Mouse (Mus musculus) liver, embryonic 11.5 days (tissue): ENCODE data around the gene Irf3. TPM values are rescaled to one million over a fixed set of nuclear protein-coding genes. Genes with fewer than 3 reads are reported as not detected.

Experiments
- ATAC-seq: fragments of 200-750 bp; cut with Nextera tagmentation; replicated peaks from 2 replicates; pipeline ENCODE4 v1.8.0; 2017; ENCODE audit warnings: moderate number of reproducible peaks, mild to moderate bottlenecking, moderate TSS enrichment, moderate library complexity; ENCODE audit not compliant: low FRiP score
- DNase-seq: peaks from one replicate; pipeline ENCODE4 v3.0.0-alpha.2; 2017; ENCODE audit warnings: low spot score
- H3K27ac ChIP-seq: fragments of 300-500 bp; sonication (generic); 2 replicates; pipeline ENCODE4 v1.5.1; 2014; ENCODE audit warnings: mild to moderate bottlenecking, low read depth, low read length, control low read depth
- H3K27me3 ChIP-seq: fragments of 300-500 bp; sonication (generic); replicated peaks from 2 replicates; pipeline ENCODE4 v1.6.1; 2014; ENCODE audit warnings: low read length, mixed read lengths; ENCODE audit not compliant: control insufficient read depth, insufficient read depth
- H3K36me3 ChIP-seq: fragments of 300-500 bp; sonication (generic); 2 replicates; pipeline ENCODE4 v1.6.1; 2014; ENCODE audit warnings: mild to moderate bottlenecking, low read length, moderate library complexity, mixed read lengths; ENCODE audit not compliant: control insufficient read depth, insufficient read depth
- H3K4me1 ChIP-seq: fragments of 300-500 bp; sonication (generic); replicated peaks from 2 replicates; pipeline ENCODE4 v1.6.1; 2014; ENCODE audit warnings: low read length, mixed read lengths; ENCODE audit not compliant: control insufficient read depth, insufficient read depth
- H3K4me2 ChIP-seq: fragments of 300-500 bp; sonication (generic); 2 replicates; pipeline ENCODE4 v1.6.1; 2014; ENCODE audit warnings: mild to moderate bottlenecking, control low read depth, moderate library complexity
- H3K4me3 ChIP-seq: fragments of 300-500 bp; sonication (generic); 2 replicates; pipeline ENCODE4 v1.5.1; 2014; ENCODE audit warnings: low read depth, low read length, control low read depth
- H3K9ac ChIP-seq: fragments of 300-500 bp; sonication (generic); 2 replicates; pipeline ENCODE4 v1.6.1; 2014; ENCODE audit warnings: low read depth, low read length, control low read depth
- H3K9me3 ChIP-seq: fragments of 300-500 bp; sonication (generic); 2 replicates; pipeline ENCODE4 v1.6.1; 2016; ENCODE audit warnings: low read length, inconsistent platforms, mixed read lengths; ENCODE audit not compliant: control insufficient read depth
- WGBS: fragments of 180-500 bp; shearing (Covaris S2); extraction: QIAGEN DNeasy Blood & Tissue Kit; methylation state at CpG from one replicate; pipeline ENCODE4 v1.1.7; 2014; 5-methylcytosine and 5-hydroxymethylcytosine counted together
- polyA plus RNA-seq: library from polyadenylated mRNA; unstranded; fragments of >200 nt; fragmentation: Nextera tagmentation; extraction: Ambion mirVana; gene quantifications from 2 replicates; pipeline ENCODE4 v1.2.1, GENCODE M21; 2014

The Irf3 gene
- polyA plus RNA-seq, 1 experiment from 2014 or later = 88.4 TPM

DNA sequence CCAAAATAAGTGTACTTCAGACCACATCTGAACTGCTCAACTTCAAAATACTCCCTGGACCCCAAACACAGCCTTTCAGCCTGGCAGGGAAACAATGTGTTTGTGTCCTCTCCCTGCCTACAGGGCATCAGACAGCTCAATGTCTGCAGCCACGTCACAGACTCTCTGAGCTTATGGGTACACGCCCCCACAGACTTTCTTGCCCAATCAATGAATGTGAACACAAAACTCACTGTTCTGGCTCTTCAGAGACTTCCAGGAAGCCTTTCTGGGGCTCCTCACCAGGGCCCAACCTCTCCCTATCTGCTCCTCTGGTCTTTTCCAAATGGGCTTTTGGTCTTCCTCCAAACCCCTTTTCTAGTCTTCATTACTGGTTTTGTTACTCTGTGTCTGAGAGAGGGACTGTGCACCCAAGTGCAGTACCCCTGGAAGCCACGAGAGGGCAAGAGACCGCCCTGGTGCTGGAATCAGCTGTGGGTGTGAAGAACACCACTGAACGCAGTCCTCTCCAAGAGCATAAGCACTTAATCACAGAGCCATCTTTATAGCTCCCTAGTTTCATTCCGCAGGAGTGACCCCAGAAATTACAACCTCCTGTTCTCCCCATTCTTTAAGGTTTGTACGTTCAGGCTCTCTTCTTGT lies 40.4 kb downstream of the Irf3 start:
- peak; percentile 66 for DNase-seq
- Histone ChIP-seq H3K9me3 (no peaks in the 10 kb centered on the region), H3K27me3 (no peaks in the 10 kb centered on the region), H3K9ac (no peak overlapping the region), H3K36me3 (peaks cover 75% of the 10 kb centered on the region), H3K4me3 (no peak overlapping the region; the same call in 1 of the 2 replicates), H3K27ac (no peak overlapping the region), H3K4me1 (no peaks in the 10 kb centered on the region), H3K4me2 (no peak overlapping the region)
- 63% methylated on average over 7 of the region's 7 CpGs for WGBS
- ATAC-seq = 0 out of 2 replicates have a peak, but pooled peaks have one; percentile 66

GRCm38 (mm10) chr7:45038411-45038810 lies 41.0 kb downstream of the Irf3 start:
- H3K9ac ChIP-seq = no peak overlapping the region
- WGBS = 90% methylated on average over 9 of the region's 9 CpGs
- no peak overlapping the region for H3K4me3 ChIP-seq
- DNase-seq (no peak), ATAC-seq (no peak)
- H3K36me3 ChIP-seq = peaks cover 75% of the 10 kb centered on the region
- H3K27me3 ChIP-seq = no peaks in the 10 kb centered on the region
- no peak overlapping the region for H3K27ac ChIP-seq
- no peaks in the 10 kb centered on the region for H3K4me1 ChIP-seq
- no peaks in the 10 kb centered on the region for H3K9me3 ChIP-seq
- no peak overlapping the region for H3K4me2 ChIP-seq

DNA sequence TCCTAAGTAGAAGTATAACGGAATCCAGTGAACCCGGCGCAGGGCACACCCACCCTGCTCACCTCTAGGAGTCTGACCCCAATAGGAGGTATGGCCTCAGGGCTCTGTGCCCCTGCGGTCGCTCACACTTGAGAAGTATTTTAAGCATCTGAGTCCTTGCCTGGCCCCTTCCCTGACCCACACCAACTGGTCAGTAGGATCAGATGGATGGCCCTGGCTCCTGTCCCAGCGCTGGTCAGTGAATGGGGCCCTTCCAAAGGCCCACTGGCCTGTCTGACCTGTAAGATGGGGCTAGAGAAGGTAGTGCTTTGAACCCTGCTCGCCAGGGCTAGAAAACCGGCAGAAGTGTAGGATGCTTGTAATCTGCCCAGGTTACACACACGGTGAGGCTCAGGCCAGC lies 43.4 kb downstream of the Irf3 start:
- Histone ChIP-seq H3K9ac (no peak overlapping the region), H3K9me3 (no peaks in the 10 kb centered on the region), H3K27ac (no peak overlapping the region), H3K4me2 (no peak overlapping the region), H3K36me3 (peaks cover 77% of the 10 kb centered on the region), H3K4me3 (no peak overlapping the region), H3K27me3 (no peaks in the 10 kb centered on the region), H3K4me1 (no peaks in the 10 kb centered on the region)
- WGBS = 91% methylated on average over 9 of the region's 9 CpGs
- ATAC-seq (no peak), DNase-seq (no peak)

GRCm38 (mm10) chr7:45043307-45043706 lies 45.9 kb downstream of the Irf3 start:
- no peak for DNase-seq
- peaks cover 81% of the 10 kb centered on the region for H3K36me3 ChIP-seq
- WGBS = 95% methylated on average over 14 of the region's 14 CpGs
- H3K4me3 ChIP-seq = no peak overlapping the region
- no peak overlapping the region for H3K27ac ChIP-seq
- ATAC-seq = no peak
- H3K9ac ChIP-seq = no peak overlapping the region
- no peak overlapping the region for H3K4me2 ChIP-seq
- no peaks in the 10 kb centered on the region for H3K4me1 ChIP-seq
- no peaks in the 10 kb centered on the region for H3K27me3 ChIP-seq
- H3K9me3 ChIP-seq = no peaks in the 10 kb centered on the region

DNA sequence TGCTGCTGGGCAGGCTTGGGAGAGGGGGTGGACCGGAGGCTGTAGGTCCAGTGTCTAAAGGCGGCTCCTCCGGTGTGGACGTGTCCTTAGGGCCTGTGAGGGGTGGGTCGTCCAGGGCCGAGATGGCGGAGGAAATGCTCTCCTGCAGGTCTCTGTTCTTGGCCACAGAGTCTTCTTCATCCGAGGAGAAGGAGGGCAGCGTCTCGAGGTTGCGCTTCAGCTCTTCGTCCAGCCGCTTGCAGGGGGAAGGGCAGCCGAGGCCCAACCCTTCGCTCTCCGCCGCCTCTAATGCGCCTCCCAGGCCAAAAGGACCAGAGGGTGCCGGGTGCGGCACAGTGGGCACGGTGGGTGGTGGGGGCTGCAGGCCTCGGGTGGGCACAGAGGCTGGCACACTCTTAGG lies 48.3 kb downstream of the Irf3 start:
- no peaks in the 10 kb centered on the region for H3K4me1 ChIP-seq
- ATAC-seq (no peak), DNase-seq (no peak)
- 93% methylated on average over 22 of the region's 22 CpGs for WGBS
- H3K36me3 ChIP-seq = peaks cover 82% of the 10 kb centered on the region
- no peak overlapping the region for H3K4me2 ChIP-seq
- no peak overlapping the region for H3K4me3 ChIP-seq
- no peaks in the 10 kb centered on the region for H3K27me3 ChIP-seq
- no peak overlapping the region for H3K27ac ChIP-seq
- no peak overlapping the region for H3K9ac ChIP-seq
- H3K9me3 ChIP-seq = no peaks in the 10 kb centered on the region

GRCm38 (mm10) chr7:45046853-45047350 lies 49.5 kb downstream of the Irf3 start:
- no peak for ATAC-seq
- H3K4me3 ChIP-seq = no peak overlapping the region
- no peaks in the 10 kb centered on the region for H3K9me3 ChIP-seq
- no peak for DNase-seq
- H3K4me2 ChIP-seq = no peak overlapping the region
- peaks cover 9% of the 10 kb centered on the region for H3K4me1 ChIP-seq
- no peaks in the 10 kb centered on the region for H3K27me3 ChIP-seq
- 93% methylated on average over 26 of the region's 26 CpGs for WGBS
- peaks cover 77% of the 10 kb centered on the region for H3K36me3 ChIP-seq
- no peak overlapping the region for H3K9ac ChIP-seq
- no peak overlapping the region for H3K27ac ChIP-seq

DNA sequence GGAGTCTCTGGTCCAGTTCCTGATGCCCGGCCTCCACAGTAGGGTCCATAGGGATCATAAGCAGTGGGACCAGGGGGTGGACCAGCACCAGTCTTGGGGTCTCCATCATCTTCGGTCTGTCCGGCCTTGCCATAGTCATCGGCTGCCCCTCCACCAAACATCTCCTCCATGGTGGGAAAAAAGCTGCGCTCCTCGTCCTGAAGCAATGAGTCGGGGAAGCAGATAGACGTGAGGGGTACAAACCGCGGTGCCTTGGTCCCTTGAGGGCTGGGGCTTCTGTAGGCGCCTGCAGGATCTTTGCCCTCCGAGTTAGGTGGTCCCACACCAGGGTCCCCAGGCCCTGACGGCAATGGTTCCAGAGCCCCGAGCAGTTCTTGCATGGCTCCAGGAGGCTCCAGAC lies 50.0 kb downstream of the Irf3 start:
- no peak overlapping the region for H3K4me2 ChIP-seq
- H3K9ac ChIP-seq = no peak overlapping the region
- H3K36me3 ChIP-seq = peaks cover 74% of the 10 kb centered on the region
- no peak overlapping the region for H3K27ac ChIP-seq
- DNase-seq (no peak), ATAC-seq (no peak)
- peaks cover 12% of the 10 kb centered on the region for H3K4me1 ChIP-seq
- WGBS = 95% methylated on average over 14 of the region's 14 CpGs
- H3K4me3 ChIP-seq = no peak overlapping the region
- H3K9me3 ChIP-seq = no peaks in the 10 kb centered on the region
- no peaks in the 10 kb centered on the region for H3K27me3 ChIP-seq

- Histone ChIP-seq H3K9ac (no peak overlapping the region), H3K4me3 (no peak overlapping the region), H3K4me1 (peaks cover 12% of the 10 kb centered on the region), H3K9me3 (no peaks in the 10 kb centered on the region), H3K27ac (no peak overlapping the region), H3K4me2 (no peak overlapping the region), H3K27me3 (no peaks in the 10 kb centered on the region), H3K36me3 (peaks cover 67% of the 10 kb centered on the region)
- DNase-seq = no peak
- 93% methylated on average over 38 of the region's 38 CpGs for WGBS
- ATAC-seq = no peak
Measured at GRCm38 (mm10) chr7:45048001-45048890, 50.8 kb downstream of the Irf3 start.
